ENCODE assay signal across 18 mouse cellular contexts in genomic region chr1:25777459-25777858, GRCm38 (mm10). TPM values are rescaled to one million over a fixed set of nuclear protein-coding genes. Genes with fewer than 3 reads are reported as not detected.
"Had no signal": no experiment of that assay in that cellular context is flagged by ENCODE, and none has a peak within 500 bp of the region (broad histone marks: within the 10 kb centered on the region; RNA-seq: fewer than 3 reads in every experiment).

No protein-coding gene starts in this region.

- ATAC-seq: lung, postnatal 0 days; midbrain, embryonic 13.5 days; midbrain, embryonic 15.5 days had no signal

- H3K4me3 ChIP-seq: lung, embryonic 15.5 days; megakaryocyte, embryonic 14.5 days; midbrain, embryonic 13.5 days; midbrain, embryonic 15.5 days; neural tube, embryonic 12.5 days; stomach, embryonic 15.5 days had no signal

- DNase-seq: lung, adult 2 months; lung, postnatal 14 days; lung, postnatal 36 days; right cerebral cortex, postnatal 14 days; thymus, adult 2 months; thymus, postnatal 25 days; thymus, postnatal 4 days had no signal

- H3K27ac ChIP-seq: lung, embryonic 15.5 days; macrophage; midbrain, embryonic 13.5 days; midbrain, embryonic 15.5 days; neural tube, embryonic 12.5 days; stomach, embryonic 15.5 days; stomach, postnatal 0 days had no signal

RNA-seq across cellular contexts. Expression of gene Adgrb3, which starts 52.0 kb away (rescaled TPM):
- total RNA-seq: megakaryocyte progenitor cell, adult 5-6 weeks; monocyte, adult 5-6 weeks had no signal
